Mouse (Mus musculus) heart, adult 2 months (tissue): ENCODE data around the gene Sh3rf3. TPM values are rescaled to one million over a fixed set of nuclear protein-coding genes. Genes with fewer than 3 reads are reported as not detected.

ENCODE experiments used
- DNase-seq, 2 experiments: peaks; one replicate each; pipeline ENCODE4 v3.0.0; 2021
- H3K27ac ChIP-seq: fragments of 200-600 bp; 2 replicates; pipeline ENCODE4 v1.8.1; 2022
- H3K27me3 ChIP-seq: fragments of 200-500 bp; 2 replicates; pipeline ENCODE4 v1.6.1; 2012; ENCODE audit warnings: mild to moderate bottlenecking, low read length, inconsistent platforms, mixed read lengths; ENCODE audit not compliant: control insufficient read depth, insufficient read depth
- H3K36me3 ChIP-seq: fragments of 200-500 bp; 2 replicates; pipeline ENCODE4 v1.6.1; 2012; ENCODE audit warnings: low read length, inconsistent platforms; ENCODE audit not compliant: control insufficient read depth, insufficient read depth
- H3K4me1 ChIP-seq: fragments of 200-500 bp; 2 replicates; pipeline ENCODE4 v1.6.1; 2011; ENCODE audit warnings: low read length; ENCODE audit not compliant: control insufficient read depth, insufficient read depth
- H3K4me3 ChIP-seq: fragments of 200-600 bp; 2 replicates; pipeline ENCODE4 v1.8.1; 2022
- H3K79me2 ChIP-seq: fragments of 200-500 bp; replicated peaks from 2 replicates; pipeline ENCODE4 v1.6.1; 2012; ENCODE audit warnings: mild to moderate bottlenecking, inconsistent platforms, low read length, moderate library complexity, mixed read lengths; ENCODE audit not compliant: control insufficient read depth, insufficient read depth
- H3K9ac ChIP-seq: fragments of 200-500 bp; 2 replicates; pipeline ENCODE4 v1.6.1; 2012; ENCODE audit warnings: low read depth, mild to moderate bottlenecking, control low read depth, inconsistent platforms, low read length, mixed read lengths
- CTCF ChIP-seq: fragments of 200-600 bp; IDR thresholded peaks from 2 replicates; pipeline ENCODE4 v1.8.1; 2022; ENCODE audit warnings: antibody characterized with exemption, mild to moderate bottlenecking, moderate library complexity
- EP300 ChIP-seq: fragments of 200-500 bp; IDR thresholded peaks from 2 replicates; pipeline ENCODE4 v1.6.1; 2011; ENCODE audit warnings: low read depth, low read length, control low read depth; ENCODE audit not compliant: insufficient read depth
- POLR2A ChIP-seq: fragments of 200-500 bp; IDR thresholded peaks from 2 replicates; pipeline ENCODE4 v1.6.1; 2011; ENCODE audit warnings: mild to moderate bottlenecking, low read depth, low read length, control low read depth; ENCODE audit not compliant: insufficient read depth
- WGBS: fragments of 180-500 bp; shearing (Covaris S2); methylation state at CpG from one replicate; pipeline ENCODE4 v1.1.7; 2018; 5-methylcytosine and 5-hydroxymethylcytosine counted together
- intact Hi-C: fragments of 180-260 bp; cut with DNase I; formaldehyde crosslinking; loops from one replicate; pipeline ENCODE4 v1.15.1; 2025
- long read RNA-seq: library from polyadenylated mRNA; stranded (forward); transcript quantifications from one replicate; pipeline ENCODE4 v2.0.0, GENCODE M21; 2021
- polyA plus RNA-seq: library from polyadenylated mRNA; depleted of rRNA; stranded (reverse); fragments of >200 nt; gene quantifications from 2 replicates; pipeline ENCODE4 v1.2.3, GENCODE M21; 2012; rRNA removed
- total RNA-seq, 2 experiments: library from RNA; stranded (reverse); gene quantifications; 2 replicates each; pipeline ENCODE4 v1.2.3; 2021

The Sh3rf3 gene
- total RNA-seq (1 to 10 TPM in 1 of 2 experiments, under 1 TPM in 1; 0.97 to 1.6 TPM), polyA plus RNA-seq (0.73 and 0.80 TPM in 2 replicates)
- long read RNA-seq, result 0 reads

DNA sequence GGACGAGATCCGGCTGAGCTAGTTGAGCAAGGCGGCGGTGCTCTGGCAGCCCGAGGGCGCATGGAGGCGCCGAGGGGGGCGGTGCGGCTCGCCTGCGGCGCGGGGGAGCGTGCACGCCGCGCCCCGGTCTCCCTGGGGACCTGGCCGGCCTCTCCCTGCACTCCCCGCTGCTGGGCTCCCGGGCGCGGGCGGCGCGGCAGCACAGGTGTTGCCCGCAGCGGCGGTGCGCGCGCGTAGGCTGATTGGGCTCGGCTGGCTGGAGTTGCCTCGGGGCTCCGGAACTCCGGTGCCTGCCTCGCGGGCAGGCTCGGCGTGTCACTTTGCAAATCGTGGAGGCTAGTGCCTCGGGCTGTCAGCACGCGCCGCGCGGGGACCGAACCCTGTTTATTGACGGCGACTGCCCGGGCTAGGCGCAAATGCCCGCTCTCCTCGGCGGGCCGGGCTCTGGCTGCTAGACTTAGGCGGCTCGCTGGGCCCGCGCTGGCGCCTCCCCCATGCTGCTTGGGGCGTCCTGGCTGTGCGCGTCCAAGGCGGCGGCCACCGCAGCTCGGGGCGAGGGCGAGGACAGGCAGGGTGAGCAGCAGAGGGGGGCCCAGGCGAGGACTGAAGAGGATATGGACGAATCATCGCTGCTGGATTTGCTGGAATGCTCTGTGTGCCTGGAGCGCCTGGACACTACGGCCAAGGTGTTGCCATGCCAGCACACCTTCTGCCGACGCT is at the start of gene Sh3rf3:
Sh3rf3 (plus strand) TSS at position 279 of the 720 bp plus-strand sequence.
- TF ChIP-seq CTCF (no peak), POLR2A (no peak)
- peak within 1 kb of the TSS; percentile 32 for H3K9ac ChIP-seq
- H3K4me1 ChIP-seq, result no peaks in the 10 kb centered on the region
- H3K27ac ChIP-seq, result no peak within 1 kb of the TSS
- no peaks in the 10 kb centered on the region for H3K79me2 ChIP-seq
- under 1% methylated on average over 75 of the region's 79 CpGs for WGBS
- intact Hi-C loops, result loop anchor here (2.0 to 5.0 kb wide), 2 partner anchors 179 to 338 kb away; no protein-coding TSS in a partner anchor
- no peaks in the 10 kb centered on the region for H3K36me3 ChIP-seq
- peaks cover 10% of the 10 kb centered on the region; the same call in 1 of the 2 replicates for H3K27me3 ChIP-seq
- DNase-seq, result peak; percentile 46 to 61
- peak within 1 kb of the TSS; percentile 44 for H3K4me3 ChIP-seq

DNA sequence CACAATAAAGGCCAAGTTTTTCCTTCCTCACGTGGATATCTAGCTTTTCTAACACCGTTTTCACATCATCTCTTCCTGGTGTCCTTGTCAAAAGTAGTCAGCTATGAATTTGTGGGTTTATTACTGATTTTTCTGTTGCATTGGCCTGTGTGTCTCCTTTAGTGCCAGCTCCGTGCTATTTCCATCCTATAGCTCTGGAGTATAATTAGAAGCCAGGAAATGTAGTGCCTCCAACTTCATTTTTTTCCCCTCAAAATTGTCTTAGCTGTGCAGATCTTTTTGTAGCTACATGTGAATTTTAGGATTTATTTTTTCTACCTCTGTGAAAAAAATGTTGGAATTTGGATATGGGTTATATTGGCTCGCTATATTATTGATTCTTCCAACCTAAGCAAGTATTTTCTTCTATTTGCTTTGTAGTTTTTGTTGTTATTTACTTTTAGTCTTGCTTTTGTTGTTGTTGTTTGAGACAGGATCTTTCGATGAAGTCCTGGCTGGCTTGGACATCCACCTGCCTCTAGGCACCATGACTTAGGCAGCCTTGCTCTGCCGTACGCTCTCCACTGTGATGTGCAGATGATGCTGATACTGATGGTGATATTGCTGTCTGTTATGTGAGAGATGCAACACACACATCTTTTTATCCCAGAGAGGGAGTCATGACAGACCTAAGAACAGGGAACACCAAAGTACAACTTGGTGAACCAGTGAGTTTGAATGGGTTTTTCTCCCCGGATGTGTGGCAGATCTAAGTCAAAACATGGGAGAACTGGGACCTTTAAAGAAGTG is 24.5 kb upstream of the Sh3rf3 start:
- Histone ChIP-seq H3K27ac (no peak overlapping the region), H3K4me1 (no peaks in the 10 kb centered on the region), H3K4me3 (no peak overlapping the region), H3K79me2 (no peaks in the 10 kb centered on the region), H3K9ac (no peak overlapping the region), H3K27me3 (no peaks in the 10 kb centered on the region), H3K36me3 (no peaks in the 10 kb centered on the region)
- DNase-seq, result no peak
- intact Hi-C loops, result no loop called here
- 79% methylated on average over 8 of the region's 8 CpGs for WGBS
- TF ChIP-seq CTCF (no peak), EP300 (no peak), POLR2A (no peak)

DNA sequence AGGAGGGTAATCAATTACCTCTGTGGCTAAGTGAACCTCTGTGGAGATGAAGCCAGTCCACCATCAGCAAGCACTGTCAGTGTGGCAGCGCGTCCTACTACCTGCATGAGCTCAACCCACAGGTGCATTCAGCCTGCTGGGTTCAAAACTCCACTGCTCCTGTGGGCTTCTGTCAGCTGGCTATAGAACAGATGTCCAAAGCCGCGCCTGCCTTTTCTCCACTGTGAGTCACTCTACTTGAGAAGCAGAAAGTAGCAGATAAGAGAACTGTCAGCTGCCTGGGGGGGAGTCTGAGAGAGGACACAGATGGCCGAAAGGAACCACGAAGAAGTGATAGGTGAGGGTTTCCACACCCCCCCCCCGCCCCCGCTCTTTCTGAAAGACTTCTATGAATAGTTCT is 15.6 kb upstream of the Sh3rf3 start:
- TF ChIP-seq POLR2A (no peak), CTCF (no peak), EP300 (no peak)
- no peaks in the 10 kb centered on the region for H3K79me2 ChIP-seq
- no peak overlapping the region for H3K4me3 ChIP-seq
- no peak overlapping the region for H3K9ac ChIP-seq
- no peaks in the 10 kb centered on the region for H3K4me1 ChIP-seq
- DNase-seq, result no peak
- H3K27ac ChIP-seq, result no peak overlapping the region
- no peaks in the 10 kb centered on the region for H3K27me3 ChIP-seq
- intact Hi-C loops, result no loop called here
- 24% methylated on average over 8 of the region's 8 CpGs for WGBS
- H3K36me3 ChIP-seq, result no peaks in the 10 kb centered on the region

DNA sequence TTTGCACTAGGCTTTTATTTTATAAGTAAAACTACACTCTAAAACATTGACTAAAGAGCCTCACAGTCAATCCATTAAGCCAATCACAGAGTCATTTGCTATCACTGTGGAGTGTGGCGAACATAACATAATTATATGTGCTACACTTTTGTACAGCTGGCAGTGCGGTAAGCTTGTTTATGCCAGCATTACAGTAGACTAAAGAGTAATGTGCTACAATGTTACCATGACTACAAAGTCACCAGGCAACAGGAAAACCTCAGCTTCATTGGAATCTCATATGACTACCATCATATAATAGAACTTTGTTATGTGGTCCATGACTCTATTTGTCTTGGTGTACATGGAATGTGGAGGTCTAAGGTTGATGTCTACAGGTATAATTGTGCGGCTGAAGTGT is 15.0 kb upstream of the Sh3rf3 start:
- no peaks in the 10 kb centered on the region for H3K79me2 ChIP-seq

DNA sequence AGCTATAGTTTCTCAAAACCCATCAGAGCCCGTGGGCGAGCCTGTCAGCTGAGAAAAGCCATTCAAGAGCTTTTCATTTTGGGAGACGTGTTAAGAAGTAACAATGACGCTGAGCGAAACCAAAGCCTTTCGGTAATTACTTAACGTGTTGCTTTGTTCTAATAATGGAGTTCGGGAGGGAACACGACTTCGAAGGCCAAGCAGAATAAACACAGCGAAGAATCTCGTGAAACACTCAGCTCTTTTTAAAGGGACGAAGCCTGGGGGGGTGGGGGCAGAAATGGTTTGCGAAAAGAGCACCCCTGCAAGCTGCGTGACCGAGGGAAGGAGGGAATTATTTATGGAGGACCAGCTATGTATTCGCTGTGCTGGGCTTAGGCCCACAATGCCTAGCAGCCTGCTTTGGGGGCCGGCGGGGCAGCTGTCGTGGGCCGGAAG is 12.1 kb upstream of the Sh3rf3 start:
- no peak for DNase-seq
- Histone ChIP-seq H3K9ac (no peak overlapping the region), H3K27ac (no peak overlapping the region), H3K79me2 (no peaks in the 10 kb centered on the region), H3K27me3 (no peaks in the 10 kb centered on the region), H3K4me3 (no peak overlapping the region), H3K36me3 (no peaks in the 10 kb centered on the region), H3K4me1 (no peaks in the 10 kb centered on the region)
- WGBS, result 83% methylated on average over 21 of the region's 21 CpGs
- TF ChIP-seq POLR2A, result no peak
- TF ChIP-seq EP300, result no peak
- no peak for TF ChIP-seq CTCF
- intact Hi-C loops, result no loop called here

More for the DNA sequence above, 15.0 kb upstream of the Sh3rf3 start:
- intact Hi-C loops, result no loop called here
- no peaks in the 10 kb centered on the region for H3K36me3 ChIP-seq
- no peaks in the 10 kb centered on the region for H3K4me1 ChIP-seq
- 91% methylated on average over 3 of the region's 3 CpGs for WGBS
- H3K9ac ChIP-seq, result no peak overlapping the region
- H3K4me3 ChIP-seq, result no peak overlapping the region
- no peaks in the 10 kb centered on the region for H3K27me3 ChIP-seq
- H3K27ac ChIP-seq, result no peak overlapping the region
- TF ChIP-seq EP300 (no peak), POLR2A (no peak), CTCF (no peak)
- DNase-seq, result no peak

DNA sequence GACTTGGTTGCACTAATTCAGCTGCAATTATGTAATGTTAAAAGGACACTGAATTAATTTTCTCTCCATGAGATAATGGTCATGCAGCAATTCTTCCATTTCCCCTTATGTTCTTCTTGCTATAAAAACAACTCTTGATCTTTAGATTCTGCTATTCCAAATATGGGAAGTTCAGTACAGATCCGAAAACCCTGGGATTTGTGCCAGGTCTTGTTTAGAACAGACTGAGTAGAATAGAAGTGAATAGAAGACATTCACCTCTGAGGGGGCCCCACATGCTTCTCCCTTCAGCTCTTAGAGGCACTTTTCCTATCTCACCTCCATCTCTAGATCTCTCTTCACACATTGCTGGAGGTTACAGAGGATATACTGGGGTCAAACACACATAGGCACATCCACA is 10.8 kb upstream of the Sh3rf3 start:
- 33% methylated on average over 1 of the region's 1 CpGs for WGBS
- Histone ChIP-seq H3K27ac (no peak overlapping the region), H3K9ac (no peak overlapping the region), H3K79me2 (no peaks in the 10 kb centered on the region), H3K36me3 (no peaks in the 10 kb centered on the region), H3K4me1 (no peaks in the 10 kb centered on the region), H3K27me3 (no peaks in the 10 kb centered on the region), H3K4me3 (no peak overlapping the region)
- intact Hi-C loops, result no loop called here
- DNase-seq, result no peak
- TF ChIP-seq CTCF, result no peak
- no peak for TF ChIP-seq EP300
- no peak for TF ChIP-seq POLR2A
